Mouse (Mus musculus) E14TG2a.4 (cell line): ENCODE results near the gene Farp1.
A peak's percentile ranks its signal among the peaks of the same experiment; 100 is the strongest.

Source experiments
- H3K27me3 ChIP-seq: 2 replicates; pipeline ENCODE4 v1.6.1; 2014; ENCODE audit warnings: low read length, control low read depth; ENCODE audit not compliant: insufficient read depth
- H3K36me3 ChIP-seq: 2 replicates; pipeline ENCODE4 v1.6.1; 2014; ENCODE audit warnings: low read length, control low read depth; ENCODE audit not compliant: insufficient read depth
- H3K4me1 ChIP-seq: replicated peaks from 2 replicates; pipeline ENCODE4 v1.6.1; 2014; ENCODE audit warnings: low read depth, low read length, control low read depth
- H3K4me3 ChIP-seq: replicated peaks from 2 replicates; pipeline ENCODE4 v1.5.1; 2014; ENCODE audit warnings: mild to moderate bottlenecking, low read length
- H3K9me3 ChIP-seq: 2 replicates; pipeline ENCODE4 v1.6.1; 2014; ENCODE audit warnings: low read length, control low read depth
- CTCF ChIP-seq: conservative IDR thresholded peaks from 2 replicates; pipeline ENCODE4 v1.5.1; 2014; ENCODE audit warnings: low read length
- NANOG ChIP-seq: IDR thresholded peaks from 2 replicates; pipeline ENCODE4 v1.6.1; 2014; ENCODE audit warnings: borderline replicate concordance, low read length, mixed read lengths
- POU5F1 ChIP-seq: IDR thresholded peaks from 2 replicates; pipeline ENCODE4 v1.6.1; 2014; ENCODE audit warnings: low read length, borderline replicate concordance

Farp1 gene

GRCm38 (mm10) chr14:121198915-121199572, 164.0 kb downstream of the Farp1 start:
- Histone ChIP-seq H3K27me3 (0 out of 2 replicates have a peak, but pooled peaks cover 3% of the 10 kb centered on the region), H3K9me3 (no peaks in the 10 kb centered on the region), H3K4me3 (no peak overlapping the region), H3K36me3 (no peaks in the 10 kb centered on the region), H3K4me1 (no peaks in the 10 kb centered on the region)
- TF ChIP-seq POU5F1 (no peak), NANOG (no peak)

GRCm38 (mm10) chr14:121199789-121200188, 164.8 kb downstream of the Farp1 start:
- Histone ChIP-seq H3K4me1 (no peaks in the 10 kb centered on the region), H3K9me3 (no peaks in the 10 kb centered on the region), H3K4me3 (no peak overlapping the region), H3K27me3 (0 out of 2 replicates have a peak, but pooled peaks cover 3% of the 10 kb centered on the region), H3K36me3 (no peaks in the 10 kb centered on the region)
- no peak for TF ChIP-seq POU5F1

GRCm38 (mm10) chr14:121200353-121200752, 165.4 kb downstream of the Farp1 start:
- Histone ChIP-seq H3K36me3 (no peaks in the 10 kb centered on the region), H3K27me3 (0 out of 2 replicates have a peak, but pooled peaks cover 8% of the 10 kb centered on the region), H3K4me1 (no peaks in the 10 kb centered on the region), H3K4me3 (no peak overlapping the region), H3K9me3 (no peaks in the 10 kb centered on the region)
- TF ChIP-seq CTCF (no peak), POU5F1 (no peak), NANOG (no peak)

- Histone ChIP-seq H3K4me1 (no peaks in the 10 kb centered on the region), H3K36me3 (no peaks in the 10 kb centered on the region), H3K4me3 (no peak overlapping the region), H3K9me3 (no peaks in the 10 kb centered on the region), H3K27me3 (peaks cover 11% of the 10 kb centered on the region)
- TF ChIP-seq POU5F1 = no peak
Measured at GRCm38 (mm10) chr14:121201178-121201577, 166.2 kb downstream of the Farp1 start.

- H3K9me3 ChIP-seq = no peaks in the 10 kb centered on the region
- H3K4me3 ChIP-seq = no peak overlapping the region
- TF ChIP-seq CTCF (no peak), POU5F1 (no peak), NANOG (no peak)
- H3K27me3 ChIP-seq = peaks cover 18% of the 10 kb centered on the region
- no peaks in the 10 kb centered on the region for H3K36me3 ChIP-seq
- peaks cover 31% of the 10 kb centered on the region for H3K4me1 ChIP-seq
Measured at GRCm38 (mm10) chr14:121205459-121205858, 170.5 kb downstream of the Farp1 start.

GRCm38 (mm10) chr14:121207441-121208158, 172.6 kb downstream of the Farp1 start:
- Histone ChIP-seq H3K4me1 (peaks cover 35% of the 10 kb centered on the region), H3K36me3 (no peaks in the 10 kb centered on the region), H3K9me3 (no peaks in the 10 kb centered on the region), H3K4me3 (no peak overlapping the region), H3K27me3 (peaks cover 15% of the 10 kb centered on the region)
- TF ChIP-seq NANOG (peak; percentile 92), CTCF (no peak), POU5F1 (no peak)

- Histone ChIP-seq H3K9me3 (no peaks in the 10 kb centered on the region), H3K4me3 (no peak overlapping the region), H3K27me3 (peaks cover 15% of the 10 kb centered on the region), H3K4me1 (peaks cover 35% of the 10 kb centered on the region), H3K36me3 (no peaks in the 10 kb centered on the region)
- TF ChIP-seq POU5F1 = no peak
- no peak for TF ChIP-seq CTCF
- TF ChIP-seq NANOG = no peak
Measured at GRCm38 (mm10) chr14:121208159-121208515, 173.1 kb downstream of the Farp1 start.

GRCm38 (mm10) chr14:121210318-121210717, 175.3 kb downstream of the Farp1 start:
- H3K36me3 ChIP-seq = no peaks in the 10 kb centered on the region
- peaks cover 44% of the 10 kb centered on the region for H3K4me1 ChIP-seq
- peaks cover 10% of the 10 kb centered on the region for H3K27me3 ChIP-seq
- no peaks in the 10 kb centered on the region for H3K9me3 ChIP-seq
- H3K4me3 ChIP-seq = no peak overlapping the region
- TF ChIP-seq POU5F1 (no peak), CTCF (no peak), NANOG (no peak)

- Histone ChIP-seq H3K36me3 (no peaks in the 10 kb centered on the region), H3K4me3 (no peak overlapping the region), H3K9me3 (no peaks in the 10 kb centered on the region), H3K27me3 (no peaks in the 10 kb centered on the region), H3K4me1 (peaks cover 23% of the 10 kb centered on the region)
- TF ChIP-seq POU5F1 (no peak), NANOG (no peak), CTCF (no peak)
Measured at GRCm38 (mm10) chr14:121213650-121214049, 178.7 kb downstream of the Farp1 start.
